Mouse (Mus musculus) lung, postnatal 10 days (tissue): ENCODE results near the gene Clgn.
"Not testable (repeated sequence)": the region's sequence is repeated elsewhere in the genome, so short reads cannot be mapped to it uniquely, and the experiment has no call there.

Experiments used
- DNase-seq: peaks from one replicate; pipeline ENCODE4 v3.0.0; 2021

Gene Clgn

GRCm38 (mm10) chr8:83423032-83423825 is 33.6 kb downstream of the Clgn start:
- DNase-seq, result peak; percentile 12

GRCm38 (mm10) chr8:83425202-83425601 is 35.5 kb downstream of the Clgn start:
- DNase-seq, result no peak

DNA sequence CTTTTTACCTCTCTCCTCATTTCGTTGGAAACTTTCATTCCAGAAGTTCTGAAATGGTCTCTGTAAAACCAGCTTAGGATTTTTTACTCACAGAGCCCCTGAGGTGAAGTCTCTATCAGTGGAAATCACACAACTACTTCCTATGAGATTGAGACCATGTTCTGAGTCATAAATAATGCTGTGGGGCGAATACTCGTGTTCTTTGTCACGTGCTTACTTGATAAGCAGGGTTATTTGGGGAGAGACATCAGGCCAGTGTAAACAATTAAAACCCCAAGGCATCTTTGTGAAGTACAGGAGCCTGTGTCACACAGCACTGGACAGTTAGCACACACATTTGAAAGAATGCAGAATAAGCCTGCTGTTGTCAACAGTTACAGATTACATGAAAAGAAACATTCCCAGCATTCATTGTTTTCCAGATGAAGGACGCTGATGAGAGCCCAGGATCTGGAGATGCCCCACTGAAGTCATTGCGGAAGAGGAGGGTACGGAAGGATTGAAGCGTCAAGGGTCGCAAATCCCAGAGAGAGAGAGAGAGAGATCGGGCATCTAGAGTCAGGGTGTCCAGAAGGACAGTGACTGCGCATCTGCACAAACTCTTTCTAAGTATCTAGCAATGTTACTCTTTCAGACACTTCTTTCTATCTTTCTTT is 36.6 kb downstream of the Clgn start:
- peak; percentile 13 for DNase-seq

GRCm38 (mm10) chr8:83426949-83427348 is 37.3 kb downstream of the Clgn start:
- DNase-seq, result no peak

DNA sequence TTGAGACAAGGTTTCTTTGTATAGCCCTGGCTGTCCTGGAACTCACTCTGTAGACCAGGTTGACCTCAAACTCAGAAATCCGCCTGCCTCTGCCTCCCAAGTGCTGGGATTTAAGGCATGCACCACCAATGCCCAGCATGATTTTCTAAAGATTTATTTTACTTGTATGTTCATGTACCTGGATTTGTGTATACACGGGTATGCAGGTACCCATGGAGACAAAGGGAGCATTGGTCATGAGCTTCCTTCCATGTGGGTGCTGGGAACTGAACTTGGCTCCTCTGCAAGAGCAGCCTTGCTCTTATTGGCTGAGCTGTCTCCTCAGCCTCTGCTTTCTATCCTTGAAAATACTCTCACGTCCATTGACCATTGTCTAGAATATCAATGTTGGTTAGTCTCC is 39.0 kb downstream of the Clgn start:
- not testable (repeated sequence) for DNase-seq

DNA sequence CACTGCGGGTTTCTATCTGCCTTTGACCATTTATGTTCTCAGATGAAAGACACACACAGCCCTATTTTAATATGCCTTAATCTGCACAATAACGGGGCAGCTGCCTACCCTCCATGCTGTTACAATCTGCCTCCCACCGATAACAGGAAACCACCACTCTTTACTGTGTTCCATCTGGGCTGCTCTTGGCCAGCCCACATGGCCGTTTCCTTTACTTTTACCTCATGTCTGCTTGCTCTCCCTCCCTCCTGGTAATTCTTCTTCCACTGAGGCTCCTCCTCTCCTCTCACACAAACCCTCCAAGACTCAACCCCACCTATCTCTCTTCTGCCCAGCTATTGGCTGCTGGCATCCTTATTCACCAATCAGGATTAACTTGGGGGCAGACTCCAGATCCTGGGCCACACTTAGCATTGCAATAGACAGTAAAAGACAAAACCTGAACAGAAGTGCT is 39.4 kb downstream of the Clgn start:
- no peak for DNase-seq

DNA sequence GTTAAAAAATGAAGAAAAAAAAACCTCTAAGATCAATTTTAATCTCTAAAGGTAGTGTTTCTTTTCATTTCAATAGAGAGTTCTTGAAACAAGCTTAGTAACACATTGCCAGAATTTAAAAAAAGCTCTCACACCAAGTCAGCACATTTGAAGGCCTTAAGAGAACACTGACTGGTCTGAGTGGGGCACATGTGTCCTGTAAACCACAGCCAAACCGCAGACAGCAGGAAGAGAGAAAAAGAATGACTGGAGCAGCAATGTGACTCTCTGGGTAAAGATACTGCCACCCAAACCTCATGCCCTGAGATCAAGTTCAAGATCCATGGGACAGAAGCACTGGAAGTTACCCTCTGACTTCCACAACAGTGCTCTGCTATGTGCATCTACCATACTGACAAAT is 47.4 kb downstream of the Clgn start:
- no peak for DNase-seq

GRCm38 (mm10) chr8:83441656-83442242 is 52.1 kb downstream of the Clgn start:
- no peak for DNase-seq

DNA sequence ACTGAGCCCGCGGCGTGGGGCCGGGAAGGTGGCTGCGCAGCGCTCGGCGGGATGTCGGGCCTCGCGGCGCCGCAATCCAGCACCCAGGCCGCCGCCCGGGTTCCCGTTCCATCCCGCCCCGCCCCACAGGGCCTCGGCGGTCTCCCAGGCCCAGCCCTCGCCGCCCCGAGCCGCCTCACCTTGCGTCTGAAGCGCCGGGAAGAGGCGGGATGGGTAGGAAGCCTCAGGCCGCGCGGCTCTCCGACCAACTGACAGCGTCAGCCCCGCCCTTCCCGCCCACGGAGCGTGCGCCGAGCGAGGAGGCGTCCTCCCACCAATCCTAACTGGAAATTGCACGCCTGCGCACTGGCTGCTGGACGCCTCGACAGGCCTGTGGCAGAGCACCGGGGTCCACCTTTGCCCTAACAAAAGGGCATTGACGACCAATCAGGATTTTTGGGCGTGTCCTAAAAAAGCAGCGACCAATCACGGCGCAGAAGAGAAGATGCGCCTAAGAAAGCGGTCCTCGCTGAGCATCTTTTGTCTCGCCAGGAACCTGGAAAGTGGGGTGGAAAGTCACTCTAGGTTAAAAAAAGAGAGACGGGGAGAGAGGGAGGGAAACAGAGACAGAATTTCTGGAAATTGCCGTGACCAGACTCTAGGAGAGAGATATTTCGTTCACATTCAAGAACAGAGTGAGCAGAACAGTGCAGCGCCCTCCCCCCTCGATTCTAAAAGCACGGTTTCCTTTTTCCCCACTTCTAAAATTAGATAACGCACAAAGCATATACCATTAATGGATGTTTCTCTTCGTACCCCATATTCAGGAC is 52.8 kb downstream of the Clgn start:
- DNase-seq, result peak; percentile 99

GRCm38 (mm10) chr8:83443052-83443400 is 53.4 kb downstream of the Clgn start:
- no peak for DNase-seq

DNA sequence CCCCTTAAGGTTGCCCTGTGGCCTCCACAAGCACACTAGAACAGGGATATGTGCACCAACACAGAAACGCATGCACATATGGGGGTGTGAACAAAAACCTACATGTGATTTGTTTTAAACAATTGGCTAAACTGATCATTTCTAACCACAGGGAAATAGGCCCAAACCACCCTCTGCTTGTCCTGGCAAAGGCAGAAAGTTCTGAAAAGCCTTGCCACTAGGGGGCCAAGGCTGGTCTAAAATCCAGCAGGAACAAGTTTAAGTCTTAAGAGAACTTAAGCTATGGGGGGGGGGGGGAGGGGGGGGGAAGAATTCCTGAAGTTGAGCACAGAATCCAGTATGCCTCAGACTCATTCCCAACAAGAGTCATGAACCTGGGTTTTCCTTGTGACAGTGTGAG is 60.3 kb downstream of the Clgn start:
- peak; percentile 70 for DNase-seq

DNA sequence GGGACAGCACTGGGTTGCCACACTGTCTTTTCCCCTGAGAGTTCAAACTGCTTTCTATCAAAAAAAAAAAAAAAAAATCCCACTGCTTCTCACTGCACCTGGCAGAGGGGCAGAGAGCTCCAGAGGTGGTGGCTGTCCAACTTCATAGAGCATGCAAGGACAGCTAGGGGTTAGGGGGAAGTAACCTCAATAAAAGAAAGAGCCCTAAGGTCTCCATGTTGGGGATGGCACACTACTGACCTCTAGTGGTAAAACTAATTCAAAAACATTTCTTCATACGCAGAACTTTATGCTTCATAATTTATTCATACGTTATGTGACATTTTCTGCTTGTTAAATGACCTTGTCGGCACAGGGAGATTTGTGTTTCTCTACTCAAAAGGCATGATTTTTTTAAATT is 61.4 kb downstream of the Clgn start:
- peak; percentile 26 for DNase-seq

DNA sequence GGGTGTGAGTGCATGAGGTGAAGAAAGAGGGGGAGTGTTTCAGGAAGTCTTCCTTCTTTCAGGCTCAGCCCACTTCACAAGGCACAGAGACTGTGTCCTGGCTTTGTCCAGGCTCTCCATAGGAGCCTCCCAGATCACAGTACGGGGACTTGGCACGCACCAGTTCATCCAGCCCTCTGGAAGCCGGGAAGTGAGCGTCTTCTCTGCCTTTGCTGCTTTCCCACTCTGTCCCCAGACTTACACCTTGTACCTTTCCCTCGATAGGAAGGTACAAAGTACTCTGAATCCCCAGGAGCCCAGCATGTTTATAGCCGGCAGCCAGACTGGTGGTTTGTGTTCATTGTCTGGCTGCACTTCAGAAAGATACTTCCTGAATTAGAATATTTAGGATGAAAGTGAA is 67.5 kb downstream of the Clgn start:
- DNase-seq, result no peak

GRCm38 (mm10) chr8:83458222-83458621 is 68.6 kb downstream of the Clgn start, which contains the start of gene Scoc:
Scoc (minus strand) TSS chr8:83458391.
- DNase-seq, result peak; percentile 13

DNA sequence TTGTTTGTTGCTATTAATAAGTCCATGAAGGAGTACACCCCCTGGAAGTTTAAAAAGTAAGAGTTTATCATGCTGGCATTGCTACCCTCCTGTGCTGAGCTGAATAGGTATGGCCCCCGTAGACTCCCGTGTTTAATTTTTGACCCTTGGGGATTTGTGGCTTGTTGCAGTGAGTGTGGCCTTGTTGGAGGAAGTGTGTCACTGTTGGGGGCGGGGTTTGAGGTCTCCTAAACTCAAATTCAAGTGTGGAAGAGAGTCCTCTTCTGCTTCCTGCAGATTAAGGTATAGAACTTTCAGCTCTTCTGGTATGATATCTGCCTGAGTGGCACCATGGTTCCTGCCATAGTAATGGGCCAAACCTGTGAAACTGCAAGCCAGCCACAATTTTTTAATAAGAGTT is 69.9 kb downstream of the Clgn start:
- no peak for DNase-seq
